ENCODE assay signal across 27 mouse cellular contexts in the genomic region with DNA sequence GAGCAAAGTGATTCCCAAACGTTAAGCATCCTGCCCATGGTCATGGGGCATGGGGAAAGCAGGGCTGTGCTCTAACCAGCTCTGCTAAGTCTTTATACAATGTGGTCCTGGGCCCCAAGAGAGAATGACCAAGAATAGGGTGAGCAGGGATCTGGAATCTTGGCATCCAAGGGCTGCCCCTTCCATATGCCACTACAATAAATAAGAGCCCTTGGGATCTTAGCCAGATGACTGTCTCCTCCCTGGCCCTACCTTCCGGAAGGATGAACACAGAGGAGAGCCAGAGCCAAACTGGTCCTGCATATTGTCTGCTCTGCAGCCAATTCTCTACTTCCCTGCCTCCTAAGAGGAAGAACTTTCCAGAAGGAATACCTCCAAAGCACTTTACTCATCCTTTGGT.
DNase-seq lines count a peak whose midpoint lies in the region; ATAC-seq and TF ChIP-seq lines count a peak whose summit lies in the region.
"Had no signal": no experiment of that assay in that cellular context is flagged by ENCODE, and none has a peak within 500 bp of the region (broad histone marks: within the 10 kb centered on the region; RNA-seq: fewer than 3 reads in every experiment).

No protein-coding gene starts in this region.

- no peaks in the 10 kb centered on the region for H3K9me3 ChIP-seq in hindbrain, embryonic 16.5 days (ENCODE audit: control insufficient read depth, low read length)
- no peaks in the 10 kb centered on the region for H3K9me3 ChIP-seq in hindbrain, embryonic 10.5 days
- no peaks in the 10 kb centered on the region for H3K9me3 ChIP-seq in midbrain, postnatal 0 days (ENCODE audit: low read length)
- no peaks in the 10 kb centered on the region for H3K9me3 ChIP-seq in midbrain, embryonic 14.5 days (ENCODE audit: control insufficient read depth, low read length)
- H3K9me3 ChIP-seq: forebrain, embryonic 12.5 days; heart, embryonic 10.5 days; heart, embryonic 15.5 days; limb, embryonic 12.5 days; lung, embryonic 15.5 days had no signal

- peak; percentile 34; the same call in 1 of the 2 replicates for ATAC-seq in hindbrain, embryonic 16.5 days
- ATAC-seq in midbrain, postnatal 0 days (ENCODE audit: low FRiP score): no peak
- no peak for ATAC-seq in midbrain, embryonic 14.5 days (ENCODE audit: low FRiP score, low TSS enrichment)

- H3K9ac ChIP-seq in hindbrain, embryonic 16.5 days (ENCODE audit: low read depth, low read length): no peak overlapping the region
- no peak overlapping the region for H3K9ac ChIP-seq in midbrain, postnatal 0 days (replicated peaks; ENCODE audit: low read length, poor library complexity, severe bottlenecking)
- H3K9ac ChIP-seq in midbrain, embryonic 14.5 days (replicated peaks; ENCODE audit: low read length): no peak overlapping the region
- H3K9ac ChIP-seq: forebrain, embryonic 12.5 days; heart, embryonic 15.5 days; hindbrain, embryonic 14.5 days; limb, embryonic 12.5 days; lung, embryonic 15.5 days had no signal

- no peaks in the 10 kb centered on the region for H3K36me3 ChIP-seq in hindbrain, embryonic 16.5 days (ENCODE audit: control insufficient read depth, insufficient read depth, low read length)
- H3K36me3 ChIP-seq in hindbrain, embryonic 10.5 days: no peaks in the 10 kb centered on the region
- H3K36me3 ChIP-seq in midbrain, postnatal 0 days (ENCODE audit: insufficient read depth, low read length): no peaks in the 10 kb centered on the region
- no peaks in the 10 kb centered on the region for H3K36me3 ChIP-seq in midbrain, embryonic 14.5 days (ENCODE audit: control insufficient read depth, insufficient read depth, low read length)
- H3K36me3 ChIP-seq: forebrain, embryonic 12.5 days; heart, embryonic 15.5 days; limb, embryonic 12.5 days; lung, embryonic 15.5 days had no signal

- H3K4me2 ChIP-seq in hindbrain, embryonic 16.5 days (ENCODE audit: low read length): no peak overlapping the region
- H3K4me2 ChIP-seq in midbrain, postnatal 0 days (ENCODE audit: low read depth, low read length, poor library complexity, severe bottlenecking): no peak overlapping the region
- H3K4me2 ChIP-seq in midbrain, embryonic 14.5 days (ENCODE audit: low read length): no peak overlapping the region
- H3K4me2 ChIP-seq: forebrain, embryonic 12.5 days; heart, embryonic 15.5 days; hindbrain, embryonic 14.5 days; limb, embryonic 12.5 days; lung, embryonic 15.5 days; midbrain, embryonic 11.5 days had no signal

- intact Hi-C loops in gastrocnemius, postnatal 36 days (cut with DNase I): no loop called here

- TF ChIP-seq CTCF in midbrain, postnatal 0 days (IDR thresholded peaks at IDR 0.05): no peak

- no peaks in the 10 kb centered on the region for H3K4me1 ChIP-seq in hindbrain, embryonic 16.5 days (ENCODE audit: control insufficient read depth, insufficient read depth, low read depth, low read length)
- 0 out of 2 replicates have a peak, but pooled peaks cover 2% of the 10 kb centered on the region for H3K4me1 ChIP-seq in hindbrain, embryonic 10.5 days (replicated peaks)
- no peaks in the 10 kb centered on the region for H3K4me1 ChIP-seq in midbrain, postnatal 0 days (ENCODE audit: insufficient read depth, low read length)
- no peaks in the 10 kb centered on the region for H3K4me1 ChIP-seq in midbrain, embryonic 14.5 days (ENCODE audit: control insufficient read depth, insufficient read depth, low read length)
- H3K4me1 ChIP-seq: forebrain, embryonic 12.5 days; limb, embryonic 12.5 days; lung, embryonic 15.5 days had no signal

- no peaks in the 10 kb centered on the region for H3K27me3 ChIP-seq in hindbrain, embryonic 16.5 days (replicated peaks; ENCODE audit: control insufficient read depth, insufficient read depth, low read length)
- no peaks in the 10 kb centered on the region for H3K27me3 ChIP-seq in hindbrain, embryonic 10.5 days (ENCODE audit: insufficient read depth, poor library complexity, severe bottlenecking)
- no peaks in the 10 kb centered on the region for H3K27me3 ChIP-seq in midbrain, postnatal 0 days (ENCODE audit: insufficient read depth, low read length)
- no peaks in the 10 kb centered on the region for H3K27me3 ChIP-seq in midbrain, embryonic 14.5 days (ENCODE audit: control insufficient read depth, insufficient read depth, low read length)
- H3K27me3 ChIP-seq: CH12.LX; forebrain, embryonic 12.5 days; heart, embryonic 15.5 days; limb, embryonic 12.5 days; lung, embryonic 15.5 days had no signal

- H3K4me3 ChIP-seq in hindbrain, embryonic 16.5 days (ENCODE audit: low read length): no peak overlapping the region
- no peak overlapping the region for H3K4me3 ChIP-seq in hindbrain, embryonic 10.5 days
- H3K4me3 ChIP-seq in midbrain, postnatal 0 days (ENCODE audit: low read depth, low read length): no peak overlapping the region
- H3K4me3 ChIP-seq in midbrain, embryonic 14.5 days (replicated peaks; ENCODE audit: low read depth, low read length): no peak overlapping the region
- H3K4me3 ChIP-seq: erythroblast, embryonic 14.5 days; forebrain, embryonic 12.5 days; heart, embryonic 10.5 days; heart, embryonic 15.5 days; limb, embryonic 12.5 days; lung, embryonic 15.5 days had no signal

- H3K27ac ChIP-seq in hindbrain, embryonic 16.5 days (ENCODE audit: low read depth, low read length): no peak overlapping the region
- H3K27ac ChIP-seq in hindbrain, embryonic 10.5 days: no peak overlapping the region
- no peak overlapping the region for H3K27ac ChIP-seq in midbrain, postnatal 0 days (ENCODE audit: low read depth, low read length)
- H3K27ac ChIP-seq in midbrain, embryonic 14.5 days (replicated peaks; ENCODE audit: low read depth, low read length): no peak overlapping the region
- H3K27ac ChIP-seq: forebrain, embryonic 12.5 days; heart, embryonic 10.5 days; heart, embryonic 15.5 days; hindbrain, embryonic 14.5 days; limb, embryonic 12.5 days; lung, embryonic 15.5 days had no signal

- DNase-seq in hindbrain, embryonic 10.5 days (ENCODE audit: low spot score): no peak
- DNase-seq in midbrain, postnatal 0 days (ENCODE audit: low spot score): peak; percentile 61
- no peak for DNase-seq in midbrain, embryonic 14.5 days
- DNase-seq in cerebellum, adult 9-10 months: peak; percentile 95
- DNase-seq in cerebellum, postnatal 36 days: peak; percentile 71
- DNase-seq in urinary bladder, adult 18-20 months (ENCODE audit: low spot score in 2 of 2): no peak
- DNase-seq in gastrocnemius, postnatal 36 days: no peak
- DNase-seq: adrenal gland, postnatal 14 days; gastrocnemius, postnatal 14 days; heart, adult 11 months; kidney, adult 18-20 months; kidney, postnatal 10 days; layer of hippocampus, adult 9-11 months; lung, postnatal 36 days; right cerebral cortex, adult 18-20 months; spleen, adult 18-20 months; thymus, postnatal 14 days had no signal

- 68% methylated on average over 2 of the region's 2 CpGs for WGBS in hindbrain, embryonic 16.5 days
- WGBS in hindbrain, embryonic 10.5 days: 85% methylated on average over 2 of the region's 2 CpGs
- WGBS in midbrain, postnatal 0 days: 83% methylated on average over 2 of the region's 2 CpGs
- 76% methylated on average over 2 of the region's 2 CpGs for WGBS in midbrain, embryonic 14.5 days

Comparison
In these comparisons a context has a peak if more than half of its experiments do, and no peak if none do; other contexts are left out.
1. DNase-seq: peak in midbrain, postnatal 0 days (single experiment), cerebellum, adult 9-10 months (single experiment) and cerebellum, postnatal 36 days (2 of 2); none in hindbrain, embryonic 10.5 days (single experiment), midbrain, embryonic 14.5 days (single experiment), urinary bladder, adult 18-20 months (0 of 2) and gastrocnemius, postnatal 36 days (0 of 2).